7 mouse cellular contexts compared by ENCODE assay signal in genomic region chr7:81860071-81860470, GRCm38 (mm10). TPM values are rescaled to one million over a fixed set of nuclear protein-coding genes. Genes with fewer than 3 reads are reported as not detected.
DNase-seq lines count a peak whose midpoint lies in the region; ATAC-seq and TF ChIP-seq lines count a peak whose summit lies in the region.

No protein-coding gene starts in this region.

- H3K27ac ChIP-seq in CH12.LX (ENCODE audit: insufficient read depth, low read depth) (no peak overlapping the region), macrophage (peak overlapping the region; percentile 94)
- H3K27ac ChIP-seq in kidney, postnatal 0 days: 0 out of 2 replicates have a peak overlapping the region, but pooled peaks have one; percentile 6
- peak overlapping the region; percentile 54; the same call in 1 of the 2 replicates for H3K27ac ChIP-seq in stomach, embryonic 15.5 days

- no peaks in the 10 kb centered on the region for H3K36me3 ChIP-seq in CH12.LX (replicated peaks in 1 of 2; ENCODE audit: control insufficient read depth in 1 of 2, insufficient read depth in 1 of 2, low read length in 1 of 2)
- H3K36me3 ChIP-seq in kidney, postnatal 0 days (ENCODE audit: insufficient read depth, low read length): no peaks in the 10 kb centered on the region
- H3K36me3 ChIP-seq in macrophage (ENCODE audit: inconsistent target): peaks cover 5% of the 10 kb centered on the region
- no peaks in the 10 kb centered on the region for H3K36me3 ChIP-seq in stomach, embryonic 15.5 days

- TF ChIP-seq CTCF in CH12.LX (conservative IDR thresholded peaks at IDR 0.05 in 1 of 2, IDR thresholded peaks at IDR 0.05 in 1 of 2; ENCODE audit: low read depth in 2 of 2, low read length in 2 of 2): no peak
- TF ChIP-seq CTCF in kidney, postnatal 0 days (IDR thresholded peaks at IDR 0.05; ENCODE audit: low read depth): no peak

- TF ChIP-seq POLR2A in CH12.LX (IDR thresholded peaks at IDR 0.05; ENCODE audit: low read depth, low read length): no peak

- peaks cover 14% of the 10 kb centered on the region for H3K27me3 ChIP-seq in CH12.LX (replicated peaks)
- no peaks in the 10 kb centered on the region for H3K27me3 ChIP-seq in kidney, postnatal 0 days (ENCODE audit: insufficient read depth, low read length)
- H3K27me3 ChIP-seq in stomach, embryonic 15.5 days (replicated peaks): peaks cover 45% of the 10 kb centered on the region

- peaks cover 23 to 62% of the 10 kb centered on the region in 2 experiments for H3K4me1 ChIP-seq in CH12.LX (ENCODE audit: control insufficient read depth in 1 of 2, insufficient read depth in 2 of 2)
- peaks cover 6% of the 10 kb centered on the region; the same call in 1 of the 2 replicates for H3K4me1 ChIP-seq in kidney, postnatal 0 days (replicated peaks; ENCODE audit: insufficient read depth, low read length)
- peaks cover 13% of the 10 kb centered on the region; the same call in 1 of the 2 replicates for H3K4me1 ChIP-seq in stomach, embryonic 15.5 days

- H3K4me3 ChIP-seq in CH12.LX (replicated peaks in 1 of 3; ENCODE audit: low read depth in 2 of 3, low read length in 2 of 3, poor library complexity in 1 of 3) (no peak overlapping the region), macrophage (ENCODE audit: inconsistent target) (peak overlapping the region; percentile 74)
- H3K4me3 ChIP-seq in kidney, postnatal 0 days (replicated peaks; ENCODE audit: low read depth, low read length): peak overlapping the region; percentile 58
- H3K4me3 ChIP-seq in stomach, embryonic 15.5 days (replicated peaks): peak overlapping the region; percentile 57

- 35% methylated on average over 11 of the region's 11 CpGs for WGBS in kidney, postnatal 0 days
- WGBS in macrophage (ENCODE audit: missing documents): 0% methylated on average over 11 of the region's 11 CpGs
- 50% methylated on average over 11 of the region's 11 CpGs for WGBS in stomach, embryonic 15.5 days

- peak; percentile 58 to 59 for DNase-seq in B cell, adult 2 months
- DNase-seq in CH12.LX (ENCODE audit: extremely low read depth): no peak
- peak; percentile 21 for DNase-seq in kidney, postnatal 0 days (ENCODE audit: low spot score)
- no peak for DNase-seq in ovary, postnatal 10 days (ENCODE audit: low spot score)

- in situ Hi-C loops in CH12.LX (cut with MboI; ENCODE audit: low pct_ligation_motif_present, low pct_unique_long_range_greater_than_20kb, low sequenced_read_pairs): no loop called here

- no peaks in the 10 kb centered on the region for H3K9me3 ChIP-seq in CH12.LX (replicated peaks; ENCODE audit: low read length)
- no peaks in the 10 kb centered on the region for H3K9me3 ChIP-seq in kidney, postnatal 0 days (replicated peaks; ENCODE audit: low read length)
- no peaks in the 10 kb centered on the region for H3K9me3 ChIP-seq in stomach, embryonic 15.5 days

- TF ChIP-seq EP300 in CH12.LX (IDR thresholded peaks at IDR 0.05; ENCODE audit: low read length): no peak

- no peak overlapping the region for H3K9ac ChIP-seq in CH12.LX (ENCODE audit: insufficient read depth, low read depth)
- 0 out of 2 replicates have a peak overlapping the region, but pooled peaks have one; percentile 1 for H3K9ac ChIP-seq in kidney, postnatal 0 days (ENCODE audit: low read depth, low read length)
- H3K9ac ChIP-seq in stomach, embryonic 15.5 days: no peak overlapping the region

- no peaks in the 10 kb centered on the region for H3K79me2 ChIP-seq in CH12.LX (replicated peaks; ENCODE audit: control insufficient read depth, extremely low read depth, insufficient read depth, poor library complexity, severe bottlenecking)
- peaks cover 48% of the 10 kb centered on the region for H3K79me2 ChIP-seq in macrophage (ENCODE audit: inconsistent target)

- dilution Hi-C loops in CH12.LX (cut with MboI; ENCODE audit: extremely low pct_ligation_motif_present, extremely low pct_unique_long_range_greater_than_20kb, low sequenced_read_pairs): no loop called here

- peak; percentile 49 for ATAC-seq in granulocyte monocyte progenitor cell, adult 5-6 weeks (replicated peaks; ENCODE audit: poor library complexity, severe bottlenecking)
- no peak for ATAC-seq in kidney, postnatal 0 days (replicated peaks; ENCODE audit: low FRiP score, low read depth)
- ATAC-seq in stomach, embryonic 15.5 days (ENCODE audit: insufficient read depth, low FRiP score, low read depth): peak; percentile 25; the same call in 1 of the 2 replicates

- no peak for TF ChIP-seq RAD21 in CH12.LX (IDR thresholded peaks at IDR 0.05; ENCODE audit: low read depth, low read length)

- H3K4me2 ChIP-seq in CH12.LX (ENCODE audit: insufficient read depth, low read depth, poor library complexity, severe bottlenecking): peak overlapping the region; percentile 88
- peak overlapping the region; percentile 98 for H3K4me2 ChIP-seq in kidney, postnatal 0 days (ENCODE audit: low read length)
- peak overlapping the region; percentile 96 for H3K4me2 ChIP-seq in stomach, embryonic 15.5 days

TF ChIP-seq in CH12.LX, 34 proteins besides CTCF, POLR2A, EP300 and RAD21:
- 0 out of 2 replicates have a peak, but pooled peaks have one; percentile 18 for TF ChIP-seq IRF4 (IDR thresholded peaks at IDR 0.05; ENCODE audit: low read depth, low read length)
- TF ChIP-seq NELFE (IDR thresholded peaks at IDR 0.05; ENCODE audit: low read depth, low read length): no peak
- TF ChIP-seq KAT2A (IDR thresholded peaks at IDR 0.05; ENCODE audit: insufficient replicate concordance, low read length): no peak
TF ChIP-seq in CH12.LX: peak in this region for 1.

RNA-seq across cellular contexts. Expression of gene Tm6sf1, which starts 1.3 kb away (rescaled TPM):
- total RNA-seq in CH12.LX (2012; rRNA removed) (0.59 and 0.93 TPM in 2 replicates), CH12.LX (2014; rRNA removed) (0.28 and 0.54 TPM in 2 replicates)
- polyA plus RNA-seq in CH12.LX (2012; ENCODE audit: insufficient read length, low read depth) (0.57 and 0.68 TPM in 2 replicates), macrophage (2018) (72.9 to 199 TPM (median 101 TPM) in 3 replicates)
- total RNA-seq in granulocyte monocyte progenitor cell, adult 5-6 weeks (2014; fragmentation: Nextera tagmentation): 177 and 196 TPM in 2 replicates
- total RNA-seq in granulocyte monocyte progenitor cell, adult 5-6 weeks (2017): 132 and 194 TPM in 2 replicates
- 10.4 TPM in 2 replicates for polyA plus RNA-seq in kidney, postnatal 0 days (2015; fragmentation: Nextera tagmentation; extraction: Ambion mirVana)
- 100 to 1,000 TPM in 24 of 26 experiments, 10 to 100 TPM in 2; 42.9 to 414 (median 222) TPM for total RNA-seq in macrophage (2018; cell fraction: chromatin; rRNA removed)
- 100 to 1,000 TPM in 6 of 26 experiments, 10 to 100 TPM in 20; 52.5 to 116 (median 90.3) TPM for total RNA-seq in macrophage (2018; cell fraction: cytosol; rRNA removed)
- total RNA-seq in macrophage (2018; cell fraction: nucleus; rRNA removed): 100 to 1,000 TPM in 22 of 26 experiments, 10 to 100 TPM in 4; 56.2 to 552 (median 176) TPM
- polyA plus RNA-seq in stomach, embryonic 15.5 days (2015; fragmentation: Nextera tagmentation; extraction: Ambion mirVana): 11.1 and 15.2 TPM in 2 replicates

RNA-seq across cellular contexts. Expression of gene Gm10160, which starts 4.5 kb away (rescaled TPM):
- total RNA-seq in CH12.LX (2012; rRNA removed): not detected in 2 replicates
- total RNA-seq in CH12.LX (2014; rRNA removed): not detected in 2 replicates
- not detected in 2 replicates for polyA plus RNA-seq in CH12.LX (2012; ENCODE audit: insufficient read length, low read depth)
- not detected in 2 replicates for total RNA-seq in granulocyte monocyte progenitor cell, adult 5-6 weeks (2014; fragmentation: Nextera tagmentation)
- total RNA-seq in granulocyte monocyte progenitor cell, adult 5-6 weeks (2017): not detected in 2 replicates
- polyA plus RNA-seq in kidney, postnatal 0 days (2015; fragmentation: Nextera tagmentation; extraction: Ambion mirVana): not detected in 2 replicates
- total RNA-seq in macrophage (2018; cell fraction: chromatin; rRNA removed): not detected
- total RNA-seq in macrophage (2018; cell fraction: cytosol; rRNA removed): not detected
- not detected for total RNA-seq in macrophage (2018; cell fraction: nucleus; rRNA removed)
- polyA plus RNA-seq in macrophage (2018): not detected in 3 replicates
- polyA plus RNA-seq in stomach, embryonic 15.5 days (2015; fragmentation: Nextera tagmentation; extraction: Ambion mirVana): not detected in 2 replicates

RNA-seq across cellular contexts. Expression of gene Btbd1, which starts 30.8 kb away (rescaled TPM):
- 45.8 and 48.0 TPM in 2 replicates for total RNA-seq in CH12.LX (2012; rRNA removed)
- total RNA-seq in CH12.LX (2014; rRNA removed): 67.1 and 79.3 TPM in 2 replicates
- 88.8 and 101 TPM in 2 replicates for polyA plus RNA-seq in CH12.LX (2012; ENCODE audit: insufficient read length, low read depth)
- total RNA-seq in granulocyte monocyte progenitor cell, adult 5-6 weeks (2014; fragmentation: Nextera tagmentation): 37.4 and 79.2 TPM in 2 replicates
- 87.9 and 103 TPM in 2 replicates for total RNA-seq in granulocyte monocyte progenitor cell, adult 5-6 weeks (2017)
- polyA plus RNA-seq in kidney, postnatal 0 days (2015; fragmentation: Nextera tagmentation; extraction: Ambion mirVana): 71.1 and 76.5 TPM in 2 replicates
- total RNA-seq in macrophage (2018; cell fraction: chromatin; rRNA removed): 100 to 1,000 TPM in 12 of 26 experiments, 10 to 100 TPM in 14; 43.4 to 253 (median 95.3) TPM
- total RNA-seq in macrophage (2018; cell fraction: cytosol; rRNA removed): 10 to 100 TPM; 33.3 to 80.0 (median 54.7) TPM
- total RNA-seq in macrophage (2018; cell fraction: nucleus; rRNA removed): 100 to 1,000 TPM in 5 of 26 experiments, 10 to 100 TPM in 21; 29.6 to 130 (median 74.0) TPM
- 50.7 to 145 TPM (median 61.2 TPM) in 3 replicates for polyA plus RNA-seq in macrophage (2018)
- 58.2 and 67.0 TPM in 2 replicates for polyA plus RNA-seq in stomach, embryonic 15.5 days (2015; fragmentation: Nextera tagmentation; extraction: Ambion mirVana)

Comparison
In these comparisons a context has a peak if more than half of its experiments do, and no peak if none do; other contexts are left out.
1. DNase-seq: peak in B cell, adult 2 months (2 of 2) and kidney, postnatal 0 days (single experiment); none in CH12.LX (single experiment) and ovary, postnatal 10 days (single experiment).
2. H3K4me3 ChIP-seq: peak in kidney, postnatal 0 days (single experiment), macrophage (single experiment) and stomach, embryonic 15.5 days (single experiment); none in CH12.LX (0 of 3).
3. Peak in every context shown above with its lines, with median percentiles within 50 percentile points of each other: H3K4me2 ChIP-seq.